Mouse (Mus musculus): ENCODE data around the gene Ccdc188.

Ccdc188 gene

GRCm38 (mm10) chr16:18234671-18235388, 17.2 kb downstream of the Ccdc188 start, which contains the start of gene Zdhhc8:
TSS of gene Zdhhc8 (minus strand) at chr16:18235136.
- peak; percentile 24 to 41 for DNase-seq (ENCODE audit: low read depth in 2 of 2, low spot score in 2 of 2)

GRCm38 (mm10) chr16:18235389-18236065, 17.8 kb downstream of the Ccdc188 start:
- DNase-seq (ENCODE audit: low read depth in 2 of 2, low spot score in 2 of 2): no peak

DNA sequence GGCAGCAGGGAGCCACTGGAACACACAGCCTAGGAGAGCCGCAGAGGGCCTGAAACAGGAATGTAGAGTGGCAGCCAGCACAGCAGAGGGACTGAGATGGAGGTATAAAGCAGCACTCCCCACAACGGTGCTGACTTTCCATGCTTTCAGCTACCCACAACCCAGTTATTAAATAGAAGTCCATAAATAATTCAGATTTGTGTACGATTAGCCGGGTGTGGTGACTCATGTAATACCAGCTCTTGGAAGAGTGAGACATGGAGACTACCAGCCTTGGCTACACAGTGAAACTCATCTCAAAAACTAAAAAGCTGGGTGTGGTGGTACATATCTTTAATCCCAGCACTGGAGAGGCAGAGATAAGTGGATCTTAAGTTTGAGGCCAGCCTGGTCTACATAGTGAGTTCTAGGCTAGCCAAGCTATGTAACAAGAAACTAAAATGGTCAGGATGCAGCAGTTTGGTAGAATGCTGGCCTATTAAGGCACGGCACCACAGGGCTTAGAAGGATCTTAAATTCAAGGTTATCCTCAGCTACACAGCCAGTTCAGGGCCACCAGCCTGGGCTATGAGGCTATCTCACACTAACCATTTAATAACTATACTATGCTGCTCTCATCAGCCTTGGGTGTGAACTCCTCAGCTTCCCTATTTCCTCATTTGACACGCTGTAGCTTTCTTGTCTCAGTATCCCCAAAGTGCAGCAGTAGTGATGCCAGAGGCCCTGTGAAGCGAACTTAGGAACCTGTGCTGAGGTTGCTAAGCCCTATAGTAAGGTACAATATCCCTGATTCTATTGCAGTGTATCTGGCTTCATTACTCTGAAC, 19.2 kb downstream of the Ccdc188 start:
- DNase-seq (ENCODE audit: low read depth in 2 of 2, low spot score in 2 of 2): no peak

DNA sequence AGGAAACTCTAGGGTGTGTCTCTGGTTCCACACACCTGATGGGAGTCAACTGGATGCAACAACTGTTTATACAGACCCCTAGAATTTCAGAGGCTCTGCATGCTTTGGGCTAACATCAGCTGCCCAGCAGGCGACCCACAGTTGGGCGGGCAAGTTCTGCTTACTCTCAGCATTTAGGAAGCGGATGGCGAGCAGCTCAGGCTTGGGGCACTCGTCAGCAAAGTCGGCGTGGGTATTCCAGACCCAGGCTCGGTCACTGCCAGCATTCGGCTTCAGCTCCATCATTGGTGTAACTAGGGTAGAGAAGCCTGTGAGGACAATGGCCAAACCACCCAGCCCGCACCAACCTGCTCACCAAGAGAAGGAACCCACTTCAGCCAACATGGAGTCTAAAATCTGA, 23.9 kb downstream of the Ccdc188 start:
- DNase-seq (ENCODE audit: low read depth in 2 of 2, low spot score in 2 of 2): no peak

- no peak for DNase-seq (ENCODE audit: low read depth in 2 of 2, low spot score in 2 of 2)
Measured at GRCm38 (mm10) chr16:18247521-18248399, 30.1 kb downstream of the Ccdc188 start.

GRCm38 (mm10) chr16:18248433-18249363, 31.0 kb downstream of the Ccdc188 start, which contains the start of the genes Trmt2a and Ranbp1:
TSS of gene Trmt2a (plus strand) at chr16:18248679.
TSS of gene Ranbp1 (minus strand) at chr16:18248732.
- peak; percentile 93 to 95 for DNase-seq (ENCODE audit: low read depth in 2 of 2, low spot score in 2 of 2)

DNA sequence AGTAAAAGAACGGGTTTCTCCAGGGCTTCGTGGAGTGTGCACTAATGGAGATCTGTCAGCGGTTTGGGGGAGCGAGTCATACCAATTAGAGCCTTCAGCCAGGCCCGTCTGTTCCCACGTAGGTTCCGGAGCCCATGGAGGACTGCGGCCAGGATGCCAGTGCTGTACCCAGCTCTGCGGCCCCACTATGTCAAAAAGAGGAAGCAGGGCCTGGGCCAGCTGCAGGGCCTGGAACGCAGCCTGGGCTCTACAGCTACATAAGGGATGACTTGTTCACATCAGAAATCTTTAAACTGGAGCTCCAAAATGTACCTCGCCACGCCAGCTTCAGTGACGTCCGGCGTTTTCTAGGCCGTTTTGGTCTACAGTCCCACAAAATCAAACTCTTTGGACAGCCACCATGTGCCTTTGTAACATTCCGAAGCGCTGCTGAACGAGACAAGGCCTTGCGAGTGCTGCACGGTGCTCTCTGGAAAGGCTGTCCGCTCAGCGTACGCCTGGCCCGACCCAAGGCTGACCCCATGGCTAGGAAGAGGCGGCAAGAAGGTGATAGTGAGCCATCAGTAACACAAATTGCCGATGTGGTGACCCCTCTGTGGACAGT, 31.8 kb downstream of the Ccdc188 start:
- peak; percentile 16 to 22 for DNase-seq (ENCODE audit: low read depth in 2 of 2, low spot score in 2 of 2)

DNA sequence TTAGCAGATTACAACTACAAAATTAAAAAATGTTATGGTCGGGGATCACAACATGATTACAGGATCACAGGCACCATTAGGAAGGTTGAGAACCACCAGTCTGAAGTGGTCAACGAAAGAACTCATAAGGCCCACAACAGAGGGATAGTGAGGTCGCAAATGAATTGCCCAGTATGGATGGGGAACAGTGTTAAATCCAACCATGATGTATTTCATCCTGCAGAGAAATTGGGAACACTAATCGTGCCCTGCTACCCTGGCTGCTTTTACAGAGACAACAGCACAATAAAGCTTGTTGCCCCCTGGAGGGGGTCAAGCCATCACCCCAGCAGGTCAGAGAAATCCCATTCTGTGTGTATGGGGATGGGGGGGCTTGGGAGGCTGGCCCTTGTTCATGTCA, 32.6 kb downstream of the Ccdc188 start:
- DNase-seq (ENCODE audit: low read depth in 2 of 2, low spot score in 2 of 2): no peak

GRCm38 (mm10) chr16:18250828-18251790, 33.4 kb downstream of the Ccdc188 start:
- DNase-seq (ENCODE audit: low read depth in 2 of 2, low spot score in 2 of 2): no peak

DNA sequence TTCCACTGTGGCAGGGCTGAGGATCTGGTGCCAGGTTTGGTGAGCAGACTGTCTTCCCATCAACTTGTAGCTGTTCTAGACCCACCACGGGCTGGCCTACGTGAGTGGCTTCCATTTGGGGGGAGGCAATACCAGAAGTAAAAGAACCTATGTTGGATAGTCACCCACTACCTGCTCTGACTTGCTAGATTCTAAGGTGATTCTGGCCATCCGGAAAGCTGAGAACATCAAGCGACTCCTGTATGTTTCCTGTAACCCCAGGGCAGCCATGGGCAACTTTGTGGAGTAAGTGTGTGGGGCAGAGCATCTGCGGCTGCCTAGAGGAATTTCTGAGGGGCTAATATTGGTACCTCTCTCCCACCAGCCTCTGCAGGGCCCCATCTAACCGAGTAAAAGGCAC, 35.1 kb downstream of the Ccdc188 start:
- no peak for DNase-seq (ENCODE audit: low read depth in 2 of 2, low spot score in 2 of 2)

GRCm38 (mm10) chr16:18253866-18254265, 36.2 kb downstream of the Ccdc188 start:
- DNase-seq (ENCODE audit: low read depth in 2 of 2, low spot score in 2 of 2): no peak

GRCm38 (mm10) chr16:18258221-18258620, 40.5 kb downstream of the Ccdc188 start, which contains the start of gene Gm49776:
TSS of gene Gm49776 (minus strand) at chr16:18258321.
- no peak for DNase-seq (ENCODE audit: low read depth in 2 of 2, low spot score in 2 of 2)

DNA sequence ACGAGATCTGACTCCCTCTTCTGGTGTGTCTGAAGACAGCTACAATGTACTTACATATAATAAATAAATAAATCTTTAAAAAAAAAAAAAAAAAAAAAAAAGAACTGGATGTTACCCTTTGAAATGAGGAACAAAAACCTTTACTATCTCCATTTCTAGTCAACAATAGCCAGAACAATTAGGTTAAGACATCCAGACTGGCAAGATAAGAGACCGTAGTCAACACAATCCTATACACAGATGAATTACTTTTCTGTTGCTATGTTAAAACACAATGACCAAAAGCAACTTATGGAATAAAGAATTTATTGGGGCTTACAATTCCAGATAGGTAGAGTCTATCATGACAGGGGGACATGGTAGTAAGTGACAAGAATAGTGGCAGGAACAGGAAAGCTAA, 47.3 kb downstream of the Ccdc188 start:
- DNase-seq (ENCODE audit: low read depth in 2 of 2, low spot score in 2 of 2): no peak

DNA sequence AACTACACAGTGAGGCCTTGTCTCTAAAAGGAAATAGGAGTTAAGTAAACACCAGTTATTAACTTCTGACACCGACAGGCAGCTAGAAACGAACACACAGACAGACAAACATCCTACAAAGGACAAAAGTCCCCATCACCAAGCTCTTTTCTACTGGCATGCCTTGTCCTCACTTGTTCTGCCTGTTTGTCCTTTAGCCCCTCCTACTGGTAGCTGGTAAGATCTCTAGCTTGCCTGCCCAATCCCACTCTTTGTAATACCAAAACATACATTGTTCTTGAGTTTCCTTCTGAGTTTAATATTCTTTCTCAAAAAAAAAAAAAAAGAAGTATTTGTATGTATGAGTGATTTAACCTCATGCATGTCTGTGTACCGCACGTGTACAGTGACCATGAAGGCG, 50.5 kb downstream of the Ccdc188 start:
- no peak for DNase-seq (ENCODE audit: low read depth in 2 of 2, low spot score in 2 of 2)
